Mouse (Mus musculus): ENCODE data around the gene Zfp943. TPM values are rescaled to one million over a fixed set of nuclear protein-coding genes. Genes with fewer than 3 reads are reported as not detected.

The Zfp943 gene
- polyA plus RNA-seq, 1 experiment from 2014 or later = 19.2 TPM

Other genes starting within 250 kb of the Zfp943 start
- 7.0 and 8.3 TPM in 2 replicates for gene Zfp229, start 231.8 kb upstream of the Zfp943 start, polyA plus RNA-seq (2014; fragmentation: Nextera tagmentation; extraction: Ambion mirVana)
- gene Zfp820, start 116.8 kb upstream of the Zfp943 start, polyA plus RNA-seq (2014; fragmentation: Nextera tagmentation; extraction: Ambion mirVana) = 9.2 and 10.1 TPM in 2 replicates
- gene Zfp995, start 52.6 kb upstream of the Zfp943 start, polyA plus RNA-seq (2014; fragmentation: Nextera tagmentation; extraction: Ambion mirVana) = 9.7 and 10.5 TPM in 2 replicates
- gene Zfp942, start 88 bp upstream of the Zfp943 start, polyA plus RNA-seq (2014; fragmentation: Nextera tagmentation; extraction: Ambion mirVana) = 27.4 and 27.7 TPM in 2 replicates
- gene Zfp947, start 203.6 kb downstream of the Zfp943 start, polyA plus RNA-seq (2014; fragmentation: Nextera tagmentation; extraction: Ambion mirVana) = 4.1 and 4.5 TPM in 2 replicates

All from stomach, embryonic 14.5 days (tissue).